Mouse (Mus musculus) gastrocnemius, adult 8-10 months (tissue): ENCODE results near the gene Dgcr2. TPM values are rescaled to one million over a fixed set of nuclear protein-coding genes. Genes with fewer than 3 reads are reported as not detected.

Experiments
- DNase-seq, 2 experiments: peaks; one replicate each; pipeline ENCODE4 v3.0.0; 2022; ENCODE audit warnings: low spot score in 2 of 2
- total RNA-seq, 4 experiments: library from RNA; stranded (reverse); gene quantifications; 2 replicates each; pipeline ENCODE4 v1.2.4; 2022

Dgcr2 gene
- total RNA-seq, 4 experiments from 2014 or later, result 19.1 to 22.8 (median 20.5) TPM

- DNase-seq, result no peak
These were observed 49.4 kb downstream of the Dgcr2 start for GRCm38 (mm10) chr16:17848928-17849327.

DNA sequence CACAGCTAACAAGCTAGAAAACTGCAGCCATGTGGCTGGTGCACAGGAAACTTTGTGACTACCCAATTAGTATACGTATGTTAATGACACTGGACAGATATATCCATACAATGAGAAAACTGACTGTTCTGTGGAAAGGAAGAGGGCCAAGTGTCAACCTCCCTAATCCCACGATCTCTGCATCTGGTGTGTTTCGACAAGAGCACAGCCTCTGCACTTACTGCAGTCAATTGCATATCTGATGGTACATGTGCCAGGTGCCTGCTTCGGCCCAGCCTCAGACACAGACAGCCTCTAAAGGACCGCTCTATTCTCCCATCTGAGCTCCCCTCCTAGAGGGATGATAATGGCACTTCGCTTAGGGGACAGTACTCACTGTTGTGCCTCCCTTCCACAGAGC, 49.9 kb downstream of the Dgcr2 start:
- no peak for DNase-seq

DNA sequence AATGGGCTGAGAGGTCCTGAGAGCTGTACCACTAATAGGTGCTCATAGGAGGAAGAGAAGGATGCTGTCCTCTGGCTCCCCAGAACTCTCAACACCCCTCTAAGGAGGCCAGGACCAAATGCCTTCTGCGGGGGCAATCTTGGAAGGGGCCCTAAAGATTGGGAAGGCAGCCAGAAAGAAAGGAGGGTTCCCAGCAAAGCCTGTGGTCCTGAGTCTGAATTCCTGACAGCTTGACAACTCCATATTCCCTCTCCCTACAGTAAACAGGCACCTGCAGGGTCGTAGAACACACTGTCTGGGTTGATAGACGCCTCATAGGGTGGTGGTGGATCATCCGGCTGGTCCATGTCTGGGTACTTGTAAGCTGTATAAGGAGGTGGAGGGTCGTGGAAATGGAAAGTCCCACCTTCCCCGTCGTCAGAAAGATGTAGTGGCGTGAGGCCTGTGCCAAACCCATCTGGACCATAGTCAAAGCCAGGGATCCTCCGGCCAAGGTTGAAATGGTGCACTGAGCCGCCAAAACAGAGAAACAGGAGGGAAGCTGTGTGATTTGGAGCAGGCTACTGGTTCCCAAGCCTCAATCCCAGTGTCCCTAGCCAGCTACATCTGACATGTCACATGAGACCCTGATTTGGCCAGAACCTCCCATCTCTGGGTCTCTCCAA, 54.5 kb downstream of the Dgcr2 start:
- DNase-seq, result no peak

DNA sequence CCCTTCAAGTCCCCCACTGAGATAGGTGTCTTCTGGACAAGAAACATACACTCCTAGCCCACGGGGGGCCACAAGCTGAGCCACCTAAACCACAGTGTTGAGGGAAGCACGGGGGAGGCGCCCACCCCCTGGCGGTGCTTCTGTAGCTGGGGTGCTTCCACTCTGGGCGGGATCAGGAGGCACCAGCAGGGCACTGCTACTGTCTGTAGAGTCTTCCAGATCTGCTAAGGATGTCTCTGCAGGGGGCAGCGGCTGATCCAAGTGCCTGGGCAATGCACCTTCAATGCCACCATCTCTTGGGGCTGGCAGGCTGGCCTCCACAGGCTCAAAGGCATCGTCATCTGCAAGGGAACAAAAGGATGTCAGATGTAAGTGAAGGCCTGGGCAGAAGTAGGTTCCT, 55.9 kb downstream of the Dgcr2 start:
- no peak for DNase-seq

DNA sequence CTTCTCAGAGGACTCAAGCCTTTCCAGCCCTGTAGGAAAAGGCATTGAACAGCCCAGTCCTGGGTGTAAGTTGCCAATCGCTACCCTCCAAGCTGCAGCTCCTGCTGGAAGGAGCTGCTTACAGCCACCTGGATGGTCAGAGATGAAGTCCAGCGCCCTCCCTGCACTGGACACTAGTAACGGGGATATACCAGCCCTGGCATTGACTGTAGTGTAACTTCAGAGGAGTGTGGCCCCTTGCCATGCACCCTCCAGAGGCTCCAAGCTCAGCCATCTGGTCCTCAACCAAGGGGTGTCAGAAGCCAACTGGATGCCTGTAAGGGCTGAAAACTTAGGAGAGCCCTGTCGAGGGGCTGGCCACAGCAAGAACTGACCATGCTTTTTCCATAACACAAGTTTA, 58.4 kb downstream of the Dgcr2 start:
- DNase-seq, result peak; percentile 39 to 72

GRCm38 (mm10) chr16:17838051-17838450, 60.3 kb downstream of the Dgcr2 start, which contains the start of gene Car15:
Gene Car15, minus strand, starts transcription at chr16:17838364.
- DNase-seq, result no peak

- no peak for DNase-seq
These were observed 62.9 kb downstream of the Dgcr2 start for GRCm38 (mm10) chr16:17835481-17835880.

GRCm38 (mm10) chr16:17834543-17834942, 63.8 kb downstream of the Dgcr2 start:
- DNase-seq, result no peak

DNA sequence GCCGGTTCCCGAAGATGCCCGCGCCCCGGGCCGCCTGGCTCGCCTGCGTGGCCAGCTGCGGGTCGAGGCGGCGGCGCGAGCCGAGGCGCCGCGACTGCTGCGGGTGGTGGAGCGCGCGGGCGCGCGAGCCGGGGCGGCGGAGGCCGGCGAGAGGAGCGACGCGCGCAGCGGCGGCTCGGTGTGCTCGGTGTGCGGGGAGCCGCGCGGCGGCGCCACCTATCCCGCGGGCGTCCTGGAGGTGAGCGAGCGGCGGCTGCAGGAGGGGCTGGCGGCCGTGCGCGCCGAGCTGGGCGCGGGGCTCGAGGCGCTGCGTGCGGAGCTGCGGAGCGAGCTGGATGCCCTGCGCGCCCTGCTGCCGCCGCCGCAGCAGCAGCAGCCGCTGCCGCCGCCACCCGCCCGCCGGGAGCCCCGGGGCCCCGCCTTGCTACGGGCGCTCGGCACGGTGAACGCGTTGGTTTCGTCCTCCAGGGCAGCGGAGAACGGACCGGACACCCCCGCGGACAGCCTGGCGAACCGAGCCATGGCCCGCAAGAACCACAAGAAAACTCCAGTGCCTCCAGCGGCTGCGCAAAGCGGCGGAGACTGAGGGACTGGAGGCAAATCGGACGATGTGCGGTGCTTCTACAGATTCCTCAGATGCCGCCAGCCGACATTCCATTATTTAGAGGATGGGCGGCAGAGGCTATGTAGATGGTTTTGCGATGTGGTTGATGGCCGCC, 64.5 kb downstream of the Dgcr2 start:
- no peak for DNase-seq

GRCm38 (mm10) chr16:17833321-17833680, 65.1 kb downstream of the Dgcr2 start:
- no peak for DNase-seq

- no peak for DNase-seq
These were observed 65.5 kb downstream of the Dgcr2 start, which contains the start of gene B830017H08Rik for GRCm38 (mm10) chr16:17832821-17833220. Gene B830017H08Rik, plus strand, starts transcription at chr16:17833121.

GRCm38 (mm10) chr16:17831781-17832180, 66.6 kb downstream of the Dgcr2 start:
- no peak for DNase-seq

GRCm38 (mm10) chr16:17830385-17831178, 67.8 kb downstream of the Dgcr2 start:
- DNase-seq, result no peak

DNA sequence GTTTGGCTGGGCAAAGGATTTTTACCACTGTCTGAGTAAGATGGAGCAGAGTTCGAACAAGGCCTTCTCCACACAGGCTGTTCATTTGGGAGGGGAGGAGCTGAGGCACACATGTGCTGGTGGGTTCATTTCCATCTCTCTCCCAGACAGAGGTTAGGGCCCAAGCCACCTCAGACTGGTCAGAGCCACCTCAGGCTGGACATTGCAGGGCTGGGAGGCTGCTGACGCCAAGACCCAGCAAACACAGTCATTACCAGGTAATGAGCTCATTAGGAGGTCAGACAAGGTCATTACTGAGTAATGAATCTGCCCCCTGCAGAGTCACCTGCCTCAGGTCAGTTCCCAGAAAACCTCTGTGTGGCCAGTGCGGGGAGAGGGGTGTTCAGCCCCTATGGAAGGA, 69.5 kb downstream of the Dgcr2 start:
- no peak for DNase-seq

DNA sequence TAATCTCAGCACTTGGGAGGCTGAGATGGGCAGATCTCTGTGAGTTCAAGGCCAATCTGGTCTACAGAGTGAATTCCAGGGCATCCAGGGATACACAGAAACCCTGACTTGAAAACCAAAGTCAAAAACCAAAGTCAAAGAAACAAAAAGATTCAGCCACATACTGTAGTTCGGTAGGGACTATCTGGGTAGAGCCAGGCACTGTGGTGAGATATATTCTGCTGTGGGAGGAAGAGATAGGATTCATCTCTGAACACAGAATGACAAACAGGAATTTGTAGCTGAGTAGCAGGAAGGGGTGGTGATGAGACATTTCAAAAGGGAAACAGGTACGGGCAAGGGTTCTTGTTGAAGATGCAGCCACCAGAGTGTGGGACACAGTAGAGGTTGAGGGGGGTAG, 70.1 kb downstream of the Dgcr2 start:
- no peak for DNase-seq

GRCm38 (mm10) chr16:17826500-17826899, 71.9 kb downstream of the Dgcr2 start:
- no peak for DNase-seq

DNA sequence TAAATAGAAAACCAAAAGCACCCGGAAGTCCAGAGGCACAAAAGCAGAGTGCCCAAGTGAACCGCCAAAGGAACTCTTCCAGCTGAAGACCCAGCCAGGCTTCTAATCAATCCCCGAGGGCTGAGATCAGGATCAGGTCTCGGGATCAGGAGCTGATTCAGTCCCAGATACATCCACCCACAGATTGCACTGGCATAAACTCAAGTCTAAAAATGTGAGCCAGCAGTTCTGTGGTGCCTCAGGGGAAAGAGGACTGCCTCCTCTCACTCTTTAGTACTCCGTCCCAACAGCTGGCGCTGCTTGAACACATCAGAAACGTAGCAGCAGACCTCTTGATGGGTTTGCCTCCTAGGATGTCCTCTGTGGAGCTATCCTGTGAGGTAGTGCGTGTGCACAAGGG, 81.8 kb downstream of the Dgcr2 start:
- DNase-seq, result no peak

GRCm38 (mm10) chr16:17815411-17816402, 82.7 kb downstream of the Dgcr2 start:
- peak; percentile 59 to 65 for DNase-seq

DNA sequence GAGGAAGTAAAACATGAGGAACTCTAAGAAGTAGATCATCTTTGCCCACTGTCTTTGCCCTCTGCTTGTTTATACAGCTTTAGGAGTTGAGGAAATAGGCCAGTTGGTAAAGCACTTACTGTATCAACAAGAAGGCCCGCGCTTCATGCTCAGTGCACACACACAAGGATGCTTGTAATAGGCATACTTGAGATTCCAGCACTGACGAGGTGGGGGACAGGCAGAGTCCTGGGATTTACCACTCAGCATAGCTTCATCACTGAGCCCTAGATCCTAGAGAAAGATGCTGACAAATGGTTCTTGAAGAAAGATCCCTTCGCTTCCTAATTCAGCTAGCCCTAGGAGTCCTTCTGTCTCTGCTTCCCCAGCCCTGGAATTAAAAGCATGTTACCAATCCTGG, 85.2 kb downstream of the Dgcr2 start:
- DNase-seq, result no peak

- no peak for DNase-seq
These were observed 86.2 kb downstream of the Dgcr2 start for GRCm38 (mm10) chr16:17812120-17812519.

DNA sequence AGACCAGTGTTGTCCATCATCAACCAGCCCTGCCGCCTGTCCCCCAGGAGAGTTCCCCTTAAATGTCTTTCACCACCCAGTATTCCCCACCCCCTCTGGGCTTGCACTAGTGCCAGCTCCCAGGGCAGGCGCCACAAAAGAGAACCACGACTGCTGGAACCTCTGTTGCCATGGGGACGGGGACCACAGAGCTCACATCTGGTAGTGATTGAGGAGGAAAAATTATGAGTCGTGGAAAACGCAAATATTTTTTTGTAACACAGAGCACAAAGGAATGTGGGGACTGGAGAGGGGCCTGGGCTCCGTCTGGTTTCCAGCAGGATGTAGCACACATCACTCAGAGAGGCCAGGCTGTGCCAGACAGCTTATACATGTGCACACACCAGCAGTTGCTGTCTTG, 88.7 kb downstream of the Dgcr2 start:
- DNase-seq, result peak; percentile 51 to 70
